Mouse (Mus musculus) spleen, postnatal 10 days (tissue): ENCODE measurements around the gene Vmn2r90.
A peak's percentile ranks its signal among the peaks of the same experiment; 100 is the strongest.
"Not testable (repeated sequence)": the region's sequence is repeated elsewhere in the genome, so short reads cannot be mapped to it uniquely, and the experiment has no call there.

Experiments used
- DNase-seq, 2 experiments: peaks; one replicate each; pipeline ENCODE4 v3.0.0; 2021 to 2022; ENCODE audit warnings: low spot score in 2 of 2

The Vmn2r90 gene

DNA sequence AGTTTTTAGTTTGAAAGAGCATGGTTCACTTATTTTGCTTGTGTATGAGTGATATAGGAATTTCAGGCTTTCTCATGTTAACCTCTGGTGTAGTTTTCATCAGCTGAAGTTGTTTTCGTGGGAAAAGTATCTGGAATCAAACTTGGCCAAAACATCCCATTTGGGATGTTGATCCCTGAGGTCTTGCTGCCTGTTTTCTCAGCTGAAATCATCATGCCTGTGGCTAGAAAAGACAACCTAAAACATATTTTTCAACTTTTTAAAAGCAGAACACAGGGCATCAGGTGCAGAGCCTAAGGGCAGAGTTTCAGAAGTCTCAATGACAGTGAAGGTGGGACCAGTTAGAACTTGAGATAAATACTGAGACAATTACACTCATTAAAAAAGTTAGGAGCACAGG, at the start of gene Vmn2r90:
Vmn2r90 (plus strand) TSS at position 301 of the 400 bp plus-strand sequence.
- no peak for DNase-seq

DNA sequence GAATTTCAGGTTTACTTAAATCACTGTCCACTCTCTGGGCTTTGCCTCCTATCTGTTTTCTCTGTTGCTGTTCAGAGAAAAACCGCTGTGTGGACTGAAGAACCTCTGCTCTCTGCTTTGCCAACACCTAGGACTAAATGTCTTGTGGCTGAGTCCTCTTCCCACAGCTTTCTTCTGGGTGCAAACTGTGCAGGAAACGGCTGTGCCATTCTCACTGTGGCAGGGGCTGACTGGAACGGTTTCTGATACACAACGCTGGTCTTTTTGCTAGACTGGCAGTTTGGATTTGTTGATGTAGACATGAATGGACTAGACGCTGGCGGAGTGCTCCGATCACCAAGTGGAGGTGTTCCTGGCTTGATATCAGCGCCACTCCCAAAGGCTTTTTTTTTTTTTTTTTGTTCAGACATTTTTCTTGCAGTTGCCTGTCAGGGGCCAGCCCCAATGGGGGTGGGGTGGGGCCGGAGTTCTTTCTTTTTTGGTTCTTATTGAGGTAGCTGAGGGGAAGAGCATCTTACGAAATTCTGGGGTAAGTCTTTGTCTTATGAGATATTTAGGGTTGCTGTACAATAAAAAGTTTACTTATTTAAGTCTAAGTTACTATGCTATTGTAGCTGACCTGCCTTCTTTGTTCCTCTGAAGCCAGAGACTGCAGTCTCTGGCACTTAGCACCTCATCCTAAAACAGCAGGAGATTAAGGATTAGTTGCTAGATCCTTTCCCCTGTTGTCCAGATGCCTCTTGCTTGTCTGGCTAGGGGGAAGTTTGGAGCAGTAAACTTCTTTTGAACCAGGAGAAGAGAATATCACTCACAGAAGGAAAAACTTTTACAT, 48.3 kb upstream of the Vmn2r90 start:
- DNase-seq = no peak

DNA sequence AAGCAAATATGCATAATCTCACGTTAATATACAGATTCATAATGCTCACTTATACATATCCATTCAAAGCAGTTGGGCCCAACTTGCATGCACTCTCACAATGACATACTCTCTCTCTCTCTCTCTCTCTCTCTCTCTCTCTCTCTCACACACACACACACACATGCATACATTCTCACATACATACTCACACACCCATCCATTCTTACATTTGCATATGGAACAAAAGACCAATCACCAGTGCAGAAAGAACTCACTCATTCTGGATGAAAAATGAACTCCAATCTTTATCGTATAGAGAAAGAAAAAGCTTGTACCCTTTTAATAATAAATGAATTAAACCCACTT, 47.7 kb upstream of the Vmn2r90 start:
- no peak for DNase-seq

DNA sequence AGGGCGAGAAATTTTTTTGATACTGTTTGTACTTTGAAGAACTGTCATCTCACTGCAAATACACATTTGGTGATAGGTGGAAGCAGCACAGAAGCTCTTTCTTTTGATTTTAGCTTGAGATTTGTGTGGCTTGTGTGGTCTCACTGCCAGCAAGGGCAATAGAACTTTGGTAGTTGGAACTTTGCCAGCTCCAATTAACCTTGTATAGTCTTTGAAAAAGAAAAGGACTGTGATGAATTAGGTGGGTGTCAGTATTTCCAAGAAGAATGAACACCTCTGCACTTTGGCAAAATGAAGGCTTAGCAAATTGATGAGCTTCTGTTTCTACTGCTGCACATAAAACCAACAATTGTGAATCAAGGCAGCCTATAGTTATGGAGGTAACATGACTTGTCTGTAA, 24.8 kb upstream of the Vmn2r90 start:
- no peak for DNase-seq

DNA sequence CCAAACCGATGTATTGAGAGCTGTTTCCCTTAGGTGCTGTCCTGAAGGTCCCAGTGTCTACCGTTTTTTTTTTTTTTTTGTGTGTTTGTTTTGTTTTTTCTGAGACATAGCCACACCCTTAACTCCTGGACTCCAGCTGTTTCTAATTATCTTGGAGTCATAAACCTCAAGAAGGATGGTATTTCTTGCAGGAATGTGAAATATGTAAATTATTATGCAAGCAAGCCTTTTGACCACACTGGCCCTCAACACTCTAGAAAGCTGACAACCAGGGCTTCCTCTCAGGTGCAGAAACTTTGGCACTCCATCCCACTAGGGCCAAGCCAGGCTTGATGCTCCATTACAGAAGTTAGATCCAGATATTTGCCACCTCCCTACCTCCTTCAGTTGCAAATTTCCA, 12.9 kb upstream of the Vmn2r90 start:
- DNase-seq = no peak

DNA sequence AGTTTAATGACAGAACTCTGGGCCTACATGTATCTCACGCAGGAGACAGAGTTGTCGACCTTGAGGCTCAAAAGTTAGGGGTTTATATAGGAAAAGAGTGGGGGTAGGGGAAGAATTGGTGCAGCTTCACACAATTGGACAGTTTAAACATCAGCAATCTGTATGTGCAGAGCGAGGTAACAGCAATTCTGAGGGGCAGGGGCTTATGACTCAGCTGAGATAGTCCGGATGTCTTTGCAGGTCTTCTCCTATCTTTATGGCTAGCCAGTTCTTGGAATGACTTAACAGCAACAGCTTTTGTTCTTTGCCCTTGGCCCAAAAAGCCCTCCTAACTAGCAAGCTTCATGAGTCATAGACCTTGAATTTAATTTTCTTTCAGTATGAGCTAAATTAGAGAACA, 28.8 kb downstream of the Vmn2r90 start:
- DNase-seq = not testable (repeated sequence)

DNA sequence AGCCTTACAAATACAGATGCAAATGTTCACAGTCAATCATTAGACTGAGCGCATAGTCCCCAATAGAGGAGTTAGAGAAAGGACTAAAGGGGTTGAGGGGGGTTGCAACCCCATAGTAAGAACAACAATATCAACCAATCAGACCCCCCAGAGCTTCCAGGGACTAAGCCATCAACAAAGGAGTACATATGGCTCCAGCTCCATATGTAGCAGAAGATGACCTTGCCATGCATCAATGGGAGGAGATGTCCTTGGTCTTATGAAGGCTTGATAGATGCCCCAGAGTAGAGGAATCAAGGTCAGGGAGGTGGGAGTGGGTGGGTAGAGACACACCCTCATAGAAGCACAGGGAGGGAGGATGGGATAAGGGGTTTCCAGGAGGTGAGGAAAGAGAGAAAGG, 35.1 kb downstream of the Vmn2r90 start:
- no peak for DNase-seq

DNA sequence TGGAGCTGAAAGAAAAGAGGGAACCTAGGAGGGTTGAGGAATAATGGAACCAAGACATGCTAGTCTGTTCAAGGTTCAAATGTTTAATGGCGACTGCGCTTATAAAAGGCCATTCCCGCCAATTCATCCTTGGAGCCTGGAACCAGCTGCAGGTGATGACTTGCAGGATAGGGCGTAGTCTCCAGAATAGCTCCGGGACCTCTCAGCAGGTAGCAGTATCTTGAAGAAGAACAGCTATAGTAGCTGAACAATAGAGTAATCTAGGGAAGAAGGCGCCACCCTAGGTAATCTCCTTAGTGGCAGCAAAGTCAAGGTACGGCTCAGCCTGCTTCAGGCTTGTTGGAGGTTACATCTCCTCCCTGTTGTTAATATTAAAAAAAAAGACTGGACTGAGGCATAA, 35.8 kb downstream of the Vmn2r90 start:
- DNase-seq = not testable (repeated sequence)

DNA sequence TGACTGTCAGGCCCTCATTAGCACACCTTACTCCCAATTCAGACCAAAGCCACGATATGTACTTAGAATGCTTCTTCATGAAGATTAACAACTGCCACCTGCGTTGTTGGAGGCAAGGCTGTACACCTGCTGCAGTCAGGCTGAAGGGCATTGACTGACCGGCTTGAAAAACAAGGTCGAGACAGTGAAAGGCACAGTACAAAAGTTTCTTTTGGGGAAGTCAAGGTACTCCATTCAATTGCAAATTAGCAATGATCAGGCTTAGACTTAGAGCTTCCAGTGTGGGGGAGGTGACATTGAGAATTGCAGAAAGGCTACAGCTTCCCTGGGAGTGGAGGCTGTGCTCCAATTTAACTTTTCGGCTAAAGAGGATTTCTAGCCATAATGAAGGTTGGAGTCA, 36.4 kb downstream of the Vmn2r90 start:
- DNase-seq = not testable (repeated sequence)

DNA sequence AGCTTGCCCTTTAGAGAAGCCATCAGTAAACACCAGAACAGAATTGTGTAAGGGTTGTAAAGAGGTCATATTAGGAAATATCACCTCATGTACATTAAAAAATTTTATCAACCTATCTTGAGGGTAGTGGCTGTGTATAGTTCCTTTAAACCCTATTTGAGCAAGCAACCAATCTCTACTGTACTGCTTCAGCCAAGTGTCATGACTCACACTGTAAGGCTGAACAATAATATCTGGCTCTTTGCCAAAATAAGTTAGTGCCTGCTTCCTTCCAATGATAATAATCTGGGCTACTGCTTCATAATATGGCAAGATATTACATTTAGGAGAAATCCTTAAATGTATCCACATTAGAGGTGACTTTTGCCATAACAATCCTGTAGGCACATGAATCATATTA, 38.0 kb downstream of the Vmn2r90 start:
- DNase-seq = not testable (repeated sequence)

DNA sequence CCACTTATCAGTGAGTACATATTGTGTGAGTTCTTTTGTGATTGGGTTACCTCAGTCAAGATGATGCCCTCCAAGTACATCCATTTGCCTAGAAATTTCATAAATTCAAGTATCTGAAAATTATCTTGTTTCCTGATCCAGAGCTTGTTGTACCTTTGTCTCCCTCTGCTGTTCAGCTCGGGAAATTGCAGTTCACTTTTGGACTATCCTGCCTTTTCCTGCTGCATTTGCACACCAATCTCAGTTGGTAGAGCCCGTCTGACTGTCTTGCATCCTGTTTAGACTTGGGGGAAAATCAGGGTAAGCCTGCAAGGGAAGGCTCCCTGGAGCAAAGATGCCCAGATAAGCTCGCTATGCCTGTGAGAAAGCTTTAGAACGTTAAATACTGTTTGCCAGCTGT, 45.8 kb downstream of the Vmn2r90 start:
- DNase-seq = peak in 1 of 2 experiments; percentile 42

DNA sequence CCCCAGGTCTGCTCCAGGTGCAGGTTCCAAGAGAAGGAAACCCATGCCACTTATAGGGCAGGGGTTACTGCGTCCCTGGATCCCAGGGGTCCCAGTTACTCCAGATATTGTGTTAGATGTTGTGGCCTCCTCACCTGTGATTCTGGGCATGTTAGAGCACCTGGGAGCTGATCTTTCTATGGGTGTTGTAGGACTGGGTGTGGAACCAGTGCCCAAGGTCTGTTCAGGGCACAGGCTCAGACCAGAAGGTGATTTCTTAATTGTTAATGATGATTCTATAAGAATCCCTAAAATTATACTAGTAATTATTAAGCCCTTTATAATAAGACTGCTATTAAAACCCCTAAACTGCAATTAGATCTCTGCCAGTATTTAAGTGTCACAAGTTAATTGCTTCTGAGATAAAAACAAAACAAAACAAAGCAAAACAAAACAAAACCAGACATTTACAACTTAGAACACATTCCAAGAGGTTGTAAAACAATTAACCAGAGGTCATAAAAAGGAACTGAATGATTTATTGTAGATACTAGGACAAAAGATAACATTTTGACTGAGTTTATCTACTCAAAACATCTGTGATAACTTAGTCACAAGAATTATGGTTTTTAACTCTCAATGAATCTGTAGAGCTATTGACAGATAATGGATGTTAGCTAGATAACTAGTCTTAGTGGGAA, 59.2 kb downstream of the Vmn2r90 start:
- DNase-seq = no peak

DNA sequence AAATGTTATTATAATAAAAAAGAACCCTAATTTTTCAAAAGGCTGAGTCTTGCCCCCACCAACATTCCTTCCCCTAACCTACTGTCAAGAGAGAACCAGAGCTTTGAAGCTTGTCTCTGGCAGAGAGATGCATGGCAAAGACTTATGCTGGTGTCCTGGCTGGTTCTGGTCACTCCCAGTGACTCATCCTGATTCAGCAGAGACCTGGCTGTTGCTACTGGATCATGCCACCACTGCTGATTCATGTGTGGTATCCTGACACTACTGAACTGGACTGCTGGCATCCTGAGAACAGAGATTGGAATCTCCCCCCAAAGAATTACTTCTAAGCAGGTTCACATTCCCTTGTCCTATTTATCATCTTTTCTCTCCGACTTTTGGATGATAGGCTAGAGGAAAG, 60.7 kb downstream of the Vmn2r90 start:
- no peak for DNase-seq

DNA sequence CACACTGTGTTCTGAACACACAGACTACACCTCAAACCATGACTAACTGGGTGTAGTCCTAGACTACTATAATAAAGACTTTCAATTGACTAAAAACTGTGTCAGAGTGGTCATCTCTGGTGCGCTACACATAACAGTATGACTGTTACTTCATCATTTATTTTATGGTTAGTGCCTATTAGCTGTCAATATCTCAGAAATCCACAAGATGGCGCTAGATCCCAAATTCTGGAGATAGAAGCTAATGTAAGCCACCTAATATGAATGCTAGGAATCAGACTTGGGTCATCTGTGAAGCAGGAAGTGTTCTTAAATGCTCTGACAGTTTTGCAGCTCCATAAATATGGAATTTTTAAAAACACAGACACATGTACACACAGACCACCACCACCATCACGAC, 62.9 kb downstream of the Vmn2r90 start:
- no peak for DNase-seq
